In genomic region chr14:30175362-30175761, GRCm38 (mm10) we compare ENCODE assay signal across 16 mouse cellular contexts.
"Had no signal": no experiment of that assay in that cellular context is flagged by ENCODE, and none has a peak within 500 bp of the region (broad histone marks: within the 10 kb centered on the region; RNA-seq: fewer than 3 reads in every experiment).

No protein-coding gene starts in this region.

- H3K4me1 ChIP-seq: liver, embryonic 13.5 days; megakaryocyte, embryonic 14.5 days; midbrain, embryonic 12.5 days had no signal

- H3K27me3 ChIP-seq: hindbrain, embryonic 15.5 days; liver, embryonic 13.5 days; midbrain, embryonic 12.5 days had no signal

- DNase-seq: kidney, adult 11 months; kidney, adult 9 months; kidney, postnatal 10 days; kidney, postnatal 4 days; liver, embryonic 13.5 days; lung, adult 18-20 months; right cerebral cortex, adult 18-20 months; thymus, postnatal 4 days had no signal

- H3K4me2 ChIP-seq: hindbrain, embryonic 15.5 days; limb, embryonic 12.5 days; liver, embryonic 13.5 days; midbrain, embryonic 12.5 days had no signal

- H3K4me3 ChIP-seq: hindbrain, embryonic 15.5 days; left cerebral cortex, adult 2 months; limb, embryonic 12.5 days; liver, embryonic 13.5 days; megakaryocyte, embryonic 14.5 days; midbrain, embryonic 12.5 days had no signal

- H3K27ac ChIP-seq: hindbrain, embryonic 15.5 days; left cerebral cortex, adult 2 months; limb, embryonic 12.5 days; liver, embryonic 13.5 days; macrophage; midbrain, embryonic 12.5 days had no signal

- ATAC-seq: lung, postnatal 0 days; midbrain, embryonic 16.5 days had no signal

- H3K9me3 ChIP-seq: hindbrain, embryonic 15.5 days; limb, embryonic 12.5 days; liver, embryonic 13.5 days; megakaryocyte, embryonic 14.5 days; midbrain, embryonic 12.5 days had no signal

- H3K36me3 ChIP-seq: hindbrain, embryonic 15.5 days; limb, embryonic 12.5 days; liver, embryonic 13.5 days; midbrain, embryonic 12.5 days had no signal

- H3K9ac ChIP-seq: hindbrain, embryonic 15.5 days; limb, embryonic 12.5 days; liver, embryonic 13.5 days; midbrain, embryonic 12.5 days had no signal
